Mouse (Mus musculus) adrenal gland, postnatal 4 days (tissue): ENCODE results near the gene Ngrn. TPM values are rescaled to one million over a fixed set of nuclear protein-coding genes. Genes with fewer than 3 reads are reported as not detected.

Experiments
- DNase-seq, 2 experiments: peaks; one replicate each; pipeline ENCODE4 v3.0.0; 2021 to 2022; ENCODE audit warnings: low spot score in 2 of 2, mixed read lengths in 2 of 2
- total RNA-seq, 2 experiments: library from RNA; stranded (reverse); gene quantifications; 2 replicates each; pipeline ENCODE4 v1.2.3; 2021

Gene Ngrn
- total RNA-seq, 2 experiments from 2014 or later = 52.0 to 58.2 TPM

DNA sequence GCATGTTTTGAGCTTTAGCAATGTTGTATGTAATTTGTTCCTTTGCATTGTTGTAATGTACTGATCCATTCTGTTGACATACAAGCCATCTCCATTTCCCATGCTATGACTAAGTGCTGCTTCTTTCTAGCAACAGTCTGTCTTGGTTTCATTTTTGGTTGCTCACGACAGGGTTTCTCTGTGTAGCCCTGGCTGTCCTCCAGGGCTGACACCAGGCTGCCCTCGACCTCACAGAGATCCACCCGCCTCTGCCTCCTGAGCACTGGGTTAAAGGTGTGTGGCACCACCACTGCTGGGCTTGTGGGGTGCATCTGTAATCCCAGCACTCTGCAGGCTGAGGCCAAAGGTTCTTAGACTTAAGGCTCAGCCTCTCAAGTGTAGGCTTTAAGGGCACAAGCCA is 38.6 kb downstream of the Ngrn start:
- DNase-seq = no peak

- no peak for DNase-seq
Observed at GRCm38 (mm10) chr7:80301522-80301921, 40.5 kb downstream of the Ngrn start.

GRCm38 (mm10) chr7:80307766-80308165 is 46.8 kb downstream of the Ngrn start:
- DNase-seq = no peak

DNA sequence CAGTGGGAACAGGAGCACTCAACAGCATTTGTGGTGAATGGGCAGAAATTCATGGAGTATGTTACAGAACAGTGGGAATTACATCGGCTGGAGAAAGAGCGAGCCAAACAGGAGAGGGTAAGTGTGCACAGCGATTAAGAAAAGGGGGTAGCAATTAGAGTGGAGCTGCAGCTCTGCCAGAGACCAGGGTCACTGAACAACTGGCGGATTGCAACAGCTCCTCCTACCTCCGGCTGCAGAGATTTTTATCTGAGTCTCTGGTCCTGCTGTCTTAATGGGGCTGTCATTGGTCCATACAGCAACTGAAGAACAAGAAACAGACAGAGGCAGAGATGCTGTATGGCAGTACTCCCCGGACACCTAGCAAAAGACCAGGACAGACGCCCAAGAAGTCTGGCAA is 49.8 kb downstream of the Ngrn start:
- no peak for DNase-seq

Other genes starting within 250 kb of the Ngrn start
- gene Zfp710, start 236.4 kb upstream of the Ngrn start, total RNA-seq = 10 to 100 TPM; 25.2 to 25.5 TPM
- gene Idh2, start 145.8 kb upstream of the Ngrn start, total RNA-seq = 100 to 1,000 TPM; 275 to 289 TPM
- 10 to 100 TPM; 62.1 to 66.9 TPM for gene Sema4b, start 74.4 kb upstream of the Ngrn start, total RNA-seq
- 10 to 100 TPM; 50.5 to 52.1 TPM for gene Cib1, start 28.4 kb upstream of the Ngrn start, total RNA-seq
- 1 to 10 TPM; 5.0 to 5.1 TPM for gene Gdpgp1, start 28.4 kb upstream of the Ngrn start, total RNA-seq
- gene Ttll13, start 14.8 kb upstream of the Ngrn start, total RNA-seq = 1 to 10 TPM; 3.2 to 4.5 TPM
- 10 to 100 TPM; 20.1 to 22.9 TPM for gene Vps33b, start 8.4 kb downstream of the Ngrn start, total RNA-seq
- 10 to 100 TPM; 54.3 to 63.7 TPM for gene Prc1, start 33.2 kb downstream of the Ngrn start, total RNA-seq
- 10 to 100 TPM; 15.8 to 20.5 TPM for gene Rccd1, start 63.2 kb downstream of the Ngrn start, total RNA-seq
- gene Unc45a, start 79.8 kb downstream of the Ngrn start, total RNA-seq = 10 to 100 TPM; 43.6 to 53.5 TPM
- 10 to 100 TPM; 41.8 to 42.4 TPM for gene Hddc3, start 81.9 kb downstream of the Ngrn start, total RNA-seq
- 100 to 1,000 TPM; 106 to 111 TPM for gene Man2a2, start 110.2 kb downstream of the Ngrn start, total RNA-seq
- 10 to 100 TPM; 19.3 to 21.1 TPM for gene Fes, start 126.7 kb downstream of the Ngrn start, total RNA-seq
- gene Furin, start 144.2 kb downstream of the Ngrn start, total RNA-seq = 100 to 1,000 TPM; 137 to 140 TPM